Mouse (Mus musculus): ENCODE measurements around the gene Ptp4a2. TPM values are rescaled to one million over a fixed set of nuclear protein-coding genes. Genes with fewer than 3 reads are reported as not detected.

Ptp4a2 gene
- polyA plus RNA-seq, 1 experiment: 138 TPM

- peaks cover 32% of the 10 kb centered on the region for H3K79me2 ChIP-seq (ENCODE audit: control insufficient read depth, insufficient read depth)
- H3K27me3 ChIP-seq (ENCODE audit: control insufficient read depth, insufficient read depth, insufficient read length): no peaks in the 10 kb centered on the region
- H3ac ChIP-seq (ENCODE audit: control insufficient read depth, insufficient read length): no peak overlapping the region
- no peaks in the 10 kb centered on the region for H3K36me3 ChIP-seq (ENCODE audit: control insufficient read depth, insufficient read depth)
- H3K4me2 ChIP-seq (ENCODE audit: low read depth): peak overlapping the region; percentile 89
- TF ChIP-seq MYOG (IDR thresholded peaks at IDR 0.05; ENCODE audit: control insufficient read depth in 1 of 3, insufficient read depth in 1 of 3, insufficient read length in 2 of 3, low read depth in 2 of 3) (no peak), POLR2AphosphoS2 (IDR thresholded peaks at IDR 0.05; ENCODE audit: insufficient read length, low read depth) (no peak), E2F4 (IDR thresholded peaks at IDR 0.05; ENCODE audit: insufficient read depth) (no peak), REST (IDR thresholded peaks at IDR 0.05; ENCODE audit: insufficient read depth, insufficient read length) (no peak), TCF12 (IDR thresholded peaks at IDR 0.05; ENCODE audit: insufficient read depth, poor library complexity, severe bottlenecking) (no peak), MYOD1 (IDR thresholded peaks at IDR 0.05; ENCODE audit: control insufficient read depth in 1 of 3, insufficient read length in 2 of 3, low read depth in 2 of 3) (no peak), POLR2A (IDR thresholded peaks at IDR 0.05; ENCODE audit: insufficient read length, low read depth) (no peak), CEBPB (IDR thresholded peaks at IDR 0.05; ENCODE audit: insufficient read depth, poor library complexity, severe bottlenecking) (no peak), SRF (IDR thresholded peaks at IDR 0.05; ENCODE audit: control insufficient read depth, insufficient read length, low read depth) (no peak)
- H3K4me3 ChIP-seq: peak overlapping the region; percentile 63
These were observed 7.6 kb downstream of the Ptp4a2 start for GRCm38 (mm10) chr4:129818506-129819195.

- TF ChIP-seq POLR2AphosphoS2 (IDR thresholded peaks at IDR 0.05; ENCODE audit: insufficient read length, low read depth): peak; percentile 86
- TF ChIP-seq CEBPB (IDR thresholded peaks at IDR 0.05; ENCODE audit: insufficient read depth, poor library complexity, severe bottlenecking): no peak
- no peak for TF ChIP-seq TCF3 (IDR thresholded peaks at IDR 0.05; ENCODE audit: insufficient read length, low read depth)
- TF ChIP-seq MYOG (IDR thresholded peaks at IDR 0.05; ENCODE audit: control insufficient read depth in 1 of 3, insufficient read depth in 1 of 3, insufficient read length in 2 of 3, low read depth in 2 of 3): peak in 1 of 3 experiments; percentile 69
- TF ChIP-seq E2F4 (IDR thresholded peaks at IDR 0.05; ENCODE audit: insufficient read depth): peak; percentile 1
- no peak for TF ChIP-seq TCF12 (IDR thresholded peaks at IDR 0.05; ENCODE audit: insufficient read depth, poor library complexity, severe bottlenecking)
- no peak for TF ChIP-seq REST (IDR thresholded peaks at IDR 0.05; ENCODE audit: insufficient read depth, insufficient read length)
- no peak for TF ChIP-seq MAX (IDR thresholded peaks at IDR 0.05; ENCODE audit: low read depth)
- peak; percentile 5 for TF ChIP-seq USF1 (IDR thresholded peaks at IDR 0.05; ENCODE audit: low read depth)
- TF ChIP-seq MYOD1 (IDR thresholded peaks at IDR 0.05; ENCODE audit: control insufficient read depth in 1 of 3, insufficient read length in 2 of 3, low read depth in 2 of 3): peak in 2 of 3 experiments; percentile 14 to 64
- no peak for TF ChIP-seq SRF (IDR thresholded peaks at IDR 0.05; ENCODE audit: control insufficient read depth, insufficient read length, low read depth)
- peak; percentile 82 for TF ChIP-seq POLR2A (IDR thresholded peaks at IDR 0.05; ENCODE audit: insufficient read length, low read depth)
- Histone ChIP-seq H3K79me2 (ENCODE audit: control insufficient read depth, insufficient read depth) (peaks cover 44% of the 10 kb centered on the region), H3K4me2 (ENCODE audit: low read depth) (peak overlapping the region; percentile 89), H3K4me3 (peak overlapping the region; percentile 63), H3K27me3 (ENCODE audit: control insufficient read depth, insufficient read depth, insufficient read length) (no peaks in the 10 kb centered on the region), H3K36me3 (ENCODE audit: control insufficient read depth, insufficient read depth) (no peaks in the 10 kb centered on the region), H3ac (ENCODE audit: control insufficient read depth, insufficient read length) (peak overlapping the region; percentile 83)
These were observed 8.8 kb downstream of the Ptp4a2 start for GRCm38 (mm10) chr4:129819712-129820336.

- TF ChIP-seq MYOD1 (IDR thresholded peaks at IDR 0.05; ENCODE audit: control insufficient read depth in 1 of 3, insufficient read length in 2 of 3, low read depth in 2 of 3) (peak in 1 of 3 experiments; percentile 5), MAX (IDR thresholded peaks at IDR 0.05; ENCODE audit: low read depth) (no peak), SRF (IDR thresholded peaks at IDR 0.05; ENCODE audit: control insufficient read depth, insufficient read length, low read depth) (peak; percentile 45), POLR2AphosphoS2 (IDR thresholded peaks at IDR 0.05; ENCODE audit: insufficient read length, low read depth) (peak; percentile 92), POLR2A (IDR thresholded peaks at IDR 0.05; ENCODE audit: insufficient read length, low read depth) (peak; percentile 91), MYOG (IDR thresholded peaks at IDR 0.05; ENCODE audit: control insufficient read depth in 1 of 3, insufficient read depth in 1 of 3, insufficient read length in 2 of 3, low read depth in 2 of 3) (peak in 2 of 3 experiments; percentile 3 to 20), REST (IDR thresholded peaks at IDR 0.05; ENCODE audit: insufficient read depth, insufficient read length) (no peak), USF1 (IDR thresholded peaks at IDR 0.05; ENCODE audit: low read depth) (no peak)
- H3K79me2 ChIP-seq (ENCODE audit: control insufficient read depth, insufficient read depth): peaks cover 51% of the 10 kb centered on the region
These were observed 9.5 kb downstream of the Ptp4a2 start for GRCm38 (mm10) chr4:129820417-129821086.

GRCm38 (mm10) chr4:129821087-129821616 is 10.1 kb downstream of the Ptp4a2 start:
- no peaks in the 10 kb centered on the region for H3K36me3 ChIP-seq (ENCODE audit: control insufficient read depth, insufficient read depth)

More at GRCm38 (mm10) chr4:129820417-129821086, 9.5 kb downstream of the Ptp4a2 start:
- H3K36me3 ChIP-seq (ENCODE audit: control insufficient read depth, insufficient read depth): no peaks in the 10 kb centered on the region
- H3K4me2 ChIP-seq (ENCODE audit: low read depth): peak overlapping the region; percentile 93
- peak overlapping the region; percentile 63 for H3K4me3 ChIP-seq
- H3ac ChIP-seq (ENCODE audit: control insufficient read depth, insufficient read length): peak overlapping the region; percentile 83
- no peaks in the 10 kb centered on the region for H3K27me3 ChIP-seq (ENCODE audit: control insufficient read depth, insufficient read depth, insufficient read length)

More at GRCm38 (mm10) chr4:129821087-129821616, 10.1 kb downstream of the Ptp4a2 start:
- Histone ChIP-seq H3K27me3 (ENCODE audit: control insufficient read depth, insufficient read depth, insufficient read length) (no peaks in the 10 kb centered on the region), H3K4me3 (peak overlapping the region; percentile 63), H3K4me2 (ENCODE audit: low read depth) (peak overlapping the region; percentile 93), H3K79me2 (ENCODE audit: control insufficient read depth, insufficient read depth) (peaks cover 57% of the 10 kb centered on the region), H3ac (ENCODE audit: control insufficient read depth, insufficient read length) (peak overlapping the region; percentile 83)
- no peak for TF ChIP-seq TCF3 (IDR thresholded peaks at IDR 0.05; ENCODE audit: insufficient read length, low read depth)
- no peak for TF ChIP-seq MAX (IDR thresholded peaks at IDR 0.05; ENCODE audit: low read depth)
- TF ChIP-seq POLR2AphosphoS2 (IDR thresholded peaks at IDR 0.05; ENCODE audit: insufficient read length, low read depth): no peak
- no peak for TF ChIP-seq CEBPB (IDR thresholded peaks at IDR 0.05; ENCODE audit: insufficient read depth, poor library complexity, severe bottlenecking)
- TF ChIP-seq REST (IDR thresholded peaks at IDR 0.05; ENCODE audit: insufficient read depth, insufficient read length): no peak
- no peak for TF ChIP-seq E2F4 (IDR thresholded peaks at IDR 0.05; ENCODE audit: insufficient read depth)
- no peak for TF ChIP-seq TCF12 (IDR thresholded peaks at IDR 0.05; ENCODE audit: insufficient read depth, poor library complexity, severe bottlenecking)
- no peak for TF ChIP-seq USF1 (IDR thresholded peaks at IDR 0.05; ENCODE audit: low read depth)
- TF ChIP-seq MYOG (IDR thresholded peaks at IDR 0.05; ENCODE audit: control insufficient read depth in 1 of 3, insufficient read depth in 1 of 3, insufficient read length in 2 of 3, low read depth in 2 of 3): no peak
- no peak for TF ChIP-seq MYOD1 (IDR thresholded peaks at IDR 0.05; ENCODE audit: control insufficient read depth in 1 of 3, insufficient read length in 2 of 3, low read depth in 2 of 3)
- no peak for TF ChIP-seq SRF (IDR thresholded peaks at IDR 0.05; ENCODE audit: control insufficient read depth, insufficient read length, low read depth)
- no peak for TF ChIP-seq POLR2A (IDR thresholded peaks at IDR 0.05; ENCODE audit: insufficient read length, low read depth)
